Mouse (Mus musculus) retina, embryonic 14.5 days (tissue): ENCODE results near the gene Arl5b.

Experiments
- DNase-seq: peaks from one replicate; pipeline ENCODE4 v3.0.0-alpha.2; 2015; ENCODE audit warnings: low spot score

The Arl5b gene

DNA sequence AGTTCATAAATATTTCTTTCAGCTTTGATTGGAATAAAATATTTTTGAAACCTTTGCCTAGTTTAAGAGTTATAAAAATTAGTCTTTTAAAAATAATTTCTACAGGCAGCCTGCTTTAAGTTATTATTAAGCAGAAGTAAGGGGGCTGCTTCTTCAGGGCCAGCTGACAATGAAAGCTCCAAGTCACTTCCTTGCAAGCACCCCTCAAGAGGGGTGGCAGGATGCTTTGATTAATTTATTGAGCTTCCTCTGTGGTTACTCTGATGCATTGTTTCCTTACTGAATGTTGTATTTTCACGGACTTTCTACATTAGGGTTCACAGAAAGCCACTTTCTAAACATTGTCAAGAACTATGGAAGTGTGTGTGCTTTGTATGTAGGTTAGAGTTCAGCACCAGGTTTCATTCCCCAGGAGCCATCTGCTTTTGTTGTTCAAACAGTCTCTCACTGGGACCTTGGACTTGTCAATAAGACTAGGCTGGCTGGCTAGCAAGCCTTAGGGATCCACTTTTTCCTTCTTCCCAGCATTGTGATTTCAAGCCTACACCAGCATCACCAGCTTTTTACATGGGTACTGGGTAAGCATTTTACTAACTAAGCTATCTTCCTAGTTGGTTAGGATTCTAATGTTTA is 62.7 kb downstream of the Arl5b start:
- no peak for DNase-seq

GRCm38 (mm10) chr2:15112741-15113140 is 63.5 kb downstream of the Arl5b start:
- DNase-seq: no peak

DNA sequence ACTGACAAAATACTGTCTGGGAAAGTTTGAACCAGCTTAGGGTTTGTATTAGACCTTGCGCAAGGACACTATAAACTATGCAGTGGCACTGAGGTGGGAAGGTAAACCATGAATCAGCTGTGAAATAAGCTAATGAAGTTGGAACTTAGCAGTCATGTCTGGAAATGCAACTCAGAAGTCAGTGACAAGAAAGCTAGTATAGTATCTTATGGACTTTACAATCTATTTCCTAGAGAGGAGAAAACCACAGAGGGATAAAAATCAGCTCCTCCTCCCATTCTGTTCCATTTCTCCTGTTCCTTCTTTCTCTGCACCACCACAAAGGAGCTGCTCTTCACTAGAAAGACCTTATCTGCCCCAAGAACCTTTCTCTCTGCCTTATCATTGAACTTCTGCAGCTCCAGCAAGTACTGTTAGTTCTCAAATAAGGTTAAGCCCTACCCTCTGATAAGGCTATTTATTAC is 72.1 kb downstream of the Arl5b start:
- no peak for DNase-seq
